Mouse (Mus musculus) myocyte (in vitro differentiated cells): ENCODE measurements around the gene Mcl1. TPM values are rescaled to one million over a fixed set of nuclear protein-coding genes. Genes with fewer than 3 reads are reported as not detected.

Source experiments
- H3K27me3 ChIP-seq: one replicate; pipeline ENCODE4 v1.6.1; 2011; ENCODE audit not compliant: control insufficient read depth, insufficient read depth, insufficient read length
- H3K36me3 ChIP-seq: one replicate; pipeline ENCODE4 v1.6.1; 2011; ENCODE audit not compliant: control insufficient read depth, insufficient read depth
- H3K4me2 ChIP-seq: one replicate; pipeline ENCODE4 v1.6.1; 2011; ENCODE audit warnings: low read depth, control low read depth
- H3K4me3 ChIP-seq: one replicate; pipeline ENCODE4 v1.5.1; 2011; ENCODE audit warnings: mild to moderate bottlenecking, control low read depth, moderate library complexity
- H3K79me2 ChIP-seq: one replicate; pipeline ENCODE4 v1.6.1; 2011; ENCODE audit not compliant: control insufficient read depth, insufficient read depth
- H3ac ChIP-seq: one replicate; pipeline ENCODE4 v1.6.1; 2011; ENCODE audit not compliant: control insufficient read depth, insufficient read length
- CEBPB ChIP-seq: IDR thresholded peaks from 2 replicates; pipeline ENCODE4 v1.6.1; 2011; ENCODE audit warnings: mild to moderate bottlenecking, moderate library complexity; ENCODE audit not compliant: poor library complexity, insufficient read depth, severe bottlenecking
- E2F4 ChIP-seq: IDR thresholded peaks from one replicate; pipeline ENCODE4 v1.6.1; 2011; ENCODE audit warnings: mild to moderate bottlenecking, control low read depth, moderate library complexity; ENCODE audit not compliant: insufficient read depth
- MAX ChIP-seq: IDR thresholded peaks from one replicate; pipeline ENCODE4 v1.6.1; 2011; ENCODE audit warnings: low read depth, mild to moderate bottlenecking, control low read depth
- MYOD1 ChIP-seq, 3 experiments: IDR thresholded peaks; one replicate each; pipeline ENCODE4 v1.6.1; 2011; ENCODE audit warnings: control low read depth in 2 of 3, low read depth in 2 of 3, mild to moderate bottlenecking in 2 of 3, moderate library complexity in 1 of 3; ENCODE audit not compliant: insufficient read length in 2 of 3, control insufficient read depth in 1 of 3
- MYOG ChIP-seq, 3 experiments: IDR thresholded peaks; one replicate each; pipeline ENCODE4 v1.6.1; 2011; ENCODE audit warnings: control low read depth in 2 of 3, low read depth in 2 of 3, mild to moderate bottlenecking in 2 of 3; ENCODE audit not compliant: insufficient read length in 2 of 3, control insufficient read depth in 1 of 3, insufficient read depth in 1 of 3
- POLR2A ChIP-seq: IDR thresholded peaks from one replicate; pipeline ENCODE4 v1.6.1; 2011; ENCODE audit warnings: low read depth, mild to moderate bottlenecking, control low read depth, moderate library complexity; ENCODE audit not compliant: insufficient read length
- POLR2AphosphoS2 ChIP-seq: IDR thresholded peaks from one replicate; pipeline ENCODE4 v1.6.1; 2011; ENCODE audit warnings: low read depth, control low read depth; ENCODE audit not compliant: insufficient read length
- REST ChIP-seq: IDR thresholded peaks from one replicate; pipeline ENCODE4 v1.6.1; 2011; ENCODE audit warnings: mild to moderate bottlenecking, control low read depth, moderate library complexity; ENCODE audit not compliant: insufficient read depth, insufficient read length
- SRF ChIP-seq: IDR thresholded peaks from one replicate; pipeline ENCODE4 v1.6.1; 2011; ENCODE audit warnings: low read depth; ENCODE audit not compliant: control insufficient read depth, insufficient read length
- TCF12 ChIP-seq: IDR thresholded peaks from one replicate; pipeline ENCODE4 v1.6.1; 2011; ENCODE audit warnings: mild to moderate bottlenecking, control low read depth; ENCODE audit not compliant: poor library complexity, insufficient read depth, severe bottlenecking
- TCF3 ChIP-seq: IDR thresholded peaks from one replicate; pipeline ENCODE4 v1.6.1; 2011; ENCODE audit warnings: low read depth, control low read depth; ENCODE audit not compliant: insufficient read length
- USF1 ChIP-seq: IDR thresholded peaks from one replicate; pipeline ENCODE4 v1.6.1; 2011; ENCODE audit warnings: low read depth, mild to moderate bottlenecking, control low read depth, moderate library complexity
- polyA plus RNA-seq: library from polyadenylated mRNA; unstranded; fragments of >200 nt; fragmentation: generic; extraction: Trizol; gene quantifications from one replicate; pipeline ENCODE4 v1.2.1, GENCODE M21; 2012; ENCODE audit warnings: missing spikeins

Gene Mcl1
- polyA plus RNA-seq, 1 experiment, result 51.6 TPM

GRCm38 (mm10) chr3:95698286-95698685 is 39.7 kb downstream of the Mcl1 start:
- no peak overlapping the region for H3K4me3 ChIP-seq
- H3K79me2 ChIP-seq, result no peaks in the 10 kb centered on the region
- H3K4me2 ChIP-seq, result no peak overlapping the region
- H3K27me3 ChIP-seq, result no peaks in the 10 kb centered on the region
- no peaks in the 10 kb centered on the region for H3K36me3 ChIP-seq
- H3ac ChIP-seq, result no peak overlapping the region
- TF ChIP-seq E2F4 (no peak), POLR2A (no peak), MYOG (IDR thresholded peaks at IDR 0.05; ENCODE audit: control insufficient read depth in 1 of 3, insufficient read depth in 1 of 3, insufficient read length in 2 of 3, low read depth in 2 of 3) (peak in 2 of 3 experiments; percentile 50 to 56), TCF3 (peak; percentile 38), POLR2AphosphoS2 (no peak), MYOD1 (IDR thresholded peaks at IDR 0.05; ENCODE audit: control insufficient read depth in 1 of 3, insufficient read length in 2 of 3, low read depth in 2 of 3) (peak in 2 of 3 experiments; percentile 80 to 84)

GRCm38 (mm10) chr3:95700233-95700681 is 41.7 kb downstream of the Mcl1 start:
- no peaks in the 10 kb centered on the region for H3K27me3 ChIP-seq
- no peak for TF ChIP-seq MAX
- TF ChIP-seq SRF, result no peak
- TF ChIP-seq MYOD1 (IDR thresholded peaks at IDR 0.05; ENCODE audit: control insufficient read depth in 1 of 3, insufficient read length in 2 of 3, low read depth in 2 of 3), result peak; percentile 73 to 87 (median 80)
- no peak for TF ChIP-seq E2F4
- TF ChIP-seq POLR2A, result no peak
- H3K79me2 ChIP-seq, result no peaks in the 10 kb centered on the region
- H3K4me2 ChIP-seq, result peak overlapping the region; percentile 95
- H3ac ChIP-seq, result no peak overlapping the region
- H3K4me3 ChIP-seq, result no peak overlapping the region
- H3K36me3 ChIP-seq, result no peaks in the 10 kb centered on the region

GRCm38 (mm10) chr3:95701085-95701484 is 42.5 kb downstream of the Mcl1 start:
- Histone ChIP-seq H3K27me3 (no peaks in the 10 kb centered on the region), H3K4me2 (peak overlapping the region; percentile 95), H3K36me3 (no peaks in the 10 kb centered on the region), H3K79me2 (no peaks in the 10 kb centered on the region), H3K4me3 (peak overlapping the region; percentile 9), H3ac (no peak overlapping the region)
- TF ChIP-seq MYOG (IDR thresholded peaks at IDR 0.05; ENCODE audit: control insufficient read depth in 1 of 3, insufficient read depth in 1 of 3, insufficient read length in 2 of 3, low read depth in 2 of 3) (no peak), POLR2AphosphoS2 (no peak), E2F4 (no peak), CEBPB (no peak), USF1 (no peak), TCF3 (no peak), TCF12 (no peak), REST (no peak), MAX (no peak), MYOD1 (IDR thresholded peaks at IDR 0.05; ENCODE audit: control insufficient read depth in 1 of 3, insufficient read length in 2 of 3, low read depth in 2 of 3) (no peak)

GRCm38 (mm10) chr3:95701877-95702540 is 43.4 kb downstream of the Mcl1 start:
- H3K27me3 ChIP-seq, result no peaks in the 10 kb centered on the region
- no peaks in the 10 kb centered on the region for H3K79me2 ChIP-seq
- TF ChIP-seq MYOG (IDR thresholded peaks at IDR 0.05; ENCODE audit: control insufficient read depth in 1 of 3, insufficient read depth in 1 of 3, insufficient read length in 2 of 3, low read depth in 2 of 3), result peak in 1 of 3 experiments; percentile 28
- TF ChIP-seq CEBPB, result no peak
- TF ChIP-seq MYOD1 (IDR thresholded peaks at IDR 0.05; ENCODE audit: control insufficient read depth in 1 of 3, insufficient read length in 2 of 3, low read depth in 2 of 3), result no peak
- TF ChIP-seq USF1, result peak; percentile 89
- H3K4me3 ChIP-seq, result peak overlapping the region; percentile 9
- peak overlapping the region; percentile 95 for H3K4me2 ChIP-seq
- H3ac ChIP-seq, result no peak overlapping the region
- H3K36me3 ChIP-seq, result no peaks in the 10 kb centered on the region

GRCm38 (mm10) chr3:95703276-95703675 is 44.7 kb downstream of the Mcl1 start:
- Histone ChIP-seq H3K79me2 (no peaks in the 10 kb centered on the region), H3K4me2 (no peak overlapping the region), H3K4me3 (no peak overlapping the region), H3K36me3 (no peaks in the 10 kb centered on the region), H3ac (no peak overlapping the region), H3K27me3 (no peaks in the 10 kb centered on the region)
- TF ChIP-seq POLR2A (no peak), TCF3 (no peak), TCF12 (no peak), E2F4 (no peak), SRF (no peak), MYOD1 (IDR thresholded peaks at IDR 0.05; ENCODE audit: control insufficient read depth in 1 of 3, insufficient read length in 2 of 3, low read depth in 2 of 3) (no peak), POLR2AphosphoS2 (no peak), CEBPB (no peak), MYOG (IDR thresholded peaks at IDR 0.05; ENCODE audit: control insufficient read depth in 1 of 3, insufficient read depth in 1 of 3, insufficient read length in 2 of 3, low read depth in 2 of 3) (no peak), MAX (no peak), USF1 (no peak), REST (no peak)
